Mouse (Mus musculus) CH12.LX (cell line): ENCODE data around the gene Daxx. TPM values are rescaled to one million over a fixed set of nuclear protein-coding genes. Genes with fewer than 3 reads are reported as not detected.

ENCODE experiments used
- DNase-seq: peaks from one replicate; pipeline ENCODE4 v3.0.0-alpha.2; 2013; ENCODE audit errors: extremely low read depth
- H3K27ac ChIP-seq: 2 replicates; pipeline ENCODE4 v1.5.1; 2012; ENCODE audit warnings: low read depth, mild to moderate bottlenecking, control low read depth, moderate library complexity; ENCODE audit not compliant: insufficient read depth
- H3K27me3 ChIP-seq: replicated peaks from 2 replicates; pipeline ENCODE3; 2012; ENCODE audit warnings: inconsistent platforms
- H3K36me3 ChIP-seq, 2 experiments: replicated peaks in 1 of 2; 2 replicates each; pipeline versions ENCODE3 to v1.6.1; 2012; ENCODE audit warnings: inconsistent platforms in 1 of 2, low read length in 1 of 2, mild to moderate bottlenecking in 1 of 2, mixed read lengths in 1 of 2, moderate library complexity in 1 of 2; ENCODE audit not compliant: control insufficient read depth in 1 of 2, insufficient read depth in 1 of 2
- H3K4me1 ChIP-seq, 2 experiments: 2 replicates each; pipeline ENCODE4 v1.6.1; 2012; ENCODE audit warnings: inconsistent platforms in 1 of 2, moderate library complexity in 1 of 2; ENCODE audit not compliant: insufficient read depth in 2 of 2, control insufficient read depth in 1 of 2
- H3K4me2 ChIP-seq: 2 replicates; pipeline ENCODE4 v1.6.1; 2012; ENCODE audit warnings: low read depth, mild to moderate bottlenecking, control low read depth; ENCODE audit not compliant: poor library complexity, insufficient read depth, severe bottlenecking
- H3K4me3 ChIP-seq, 3 experiments: fragments of 150-350 bp in 1 of 3; sonication (generic) in 1 of 3; replicated peaks in 1 of 3; 2 replicates each; pipeline versions ENCODE3 to v1.5.1; 2011 to 2012; ENCODE audit warnings: low read depth in 2 of 3, low read length in 2 of 3, mild to moderate bottlenecking in 2 of 3, moderate library complexity in 2 of 3, control low read depth in 1 of 3, improper control_type of control experiment in 1 of 3, inconsistent platforms in 1 of 3, mixed read lengths in 1 of 3; ENCODE audit not compliant: poor library complexity in 1 of 3
- H3K79me2 ChIP-seq: replicated peaks from 2 replicates; pipeline ENCODE4 v1.6.1; 2012; ENCODE audit warnings: mild to moderate bottlenecking, moderate library complexity; ENCODE audit not compliant: control insufficient read depth, poor library complexity, insufficient read depth, severe bottlenecking; ENCODE audit errors: extremely low read depth
- H3K9ac ChIP-seq: 2 replicates; pipeline ENCODE4 v1.6.1; 2012; ENCODE audit warnings: low read depth, mild to moderate bottlenecking, control low read depth, moderate library complexity; ENCODE audit not compliant: insufficient read depth
- H3K9me3 ChIP-seq: replicated peaks from 2 replicates; pipeline ENCODE3; 2012; ENCODE audit warnings: low read length, inconsistent platforms, mixed read lengths
- CHD2 ChIP-seq: IDR thresholded peaks from 2 replicates; pipeline ENCODE4 v1.6.1; 2011; ENCODE audit warnings: low read length, improper control_type of control experiment
- CTCF ChIP-seq, 2 experiments: IDR thresholded peaks in 1 of 2; conservative IDR thresholded peaks in 1 of 2; 2 replicates each; pipeline ENCODE4 v1.5.1; 2011 to 2012; ENCODE audit warnings: low read depth in 2 of 2, low read length in 2 of 2, improper control_type of control experiment in 1 of 2, inconsistent platforms in 1 of 2, mild to moderate bottlenecking in 1 of 2, moderate library complexity in 1 of 2
- E2F4 ChIP-seq: IDR thresholded peaks from 2 replicates; pipeline ENCODE4 v1.6.1; 2011; ENCODE audit warnings: low read depth, low read length, improper control_type of control experiment; ENCODE audit not compliant: insufficient replicate concordance
- EP300 ChIP-seq: IDR thresholded peaks from 2 replicates; pipeline ENCODE4 v1.6.1; 2011; ENCODE audit warnings: low read length, improper control_type of control experiment
- ETS1 ChIP-seq: conservative IDR thresholded peaks from 2 replicates; pipeline ENCODE4 v1.6.1; 2012; ENCODE audit warnings: low read depth, mild to moderate bottlenecking, inconsistent platforms, low read length, improper control_type of control experiment, moderate library complexity
- GABPA ChIP-seq: IDR thresholded peaks from 2 replicates; pipeline ENCODE4 v1.6.1; 2012; ENCODE audit warnings: low read depth, low read length, improper control_type of control experiment, inconsistent platforms; ENCODE audit not compliant: insufficient replicate concordance
- HCFC1 ChIP-seq: IDR thresholded peaks from 2 replicates; pipeline ENCODE4 v1.6.1; 2012; ENCODE audit warnings: low read depth, mild to moderate bottlenecking, inconsistent platforms, low read length, improper control_type of control experiment
- JUN ChIP-seq: IDR thresholded peaks from 2 replicates; pipeline ENCODE4 v1.6.1; 2011; ENCODE audit warnings: low read depth, mild to moderate bottlenecking, low read length, improper control_type of control experiment, moderate library complexity; ENCODE audit not compliant: insufficient read depth
- JUND ChIP-seq: conservative IDR thresholded peaks from 2 replicates; pipeline ENCODE4 v1.6.1; 2011; ENCODE audit warnings: low read depth, low read length, improper control_type of control experiment
- KAT2A ChIP-seq: IDR thresholded peaks from 2 replicates; pipeline ENCODE4 v1.6.1; 2012; ENCODE audit warnings: low read length, improper control_type of control experiment, inconsistent platforms; ENCODE audit not compliant: insufficient replicate concordance
- MAX ChIP-seq: IDR thresholded peaks from 2 replicates; pipeline ENCODE4 v1.6.1; 2011; ENCODE audit warnings: low read length, improper control_type of control experiment
- MAZ ChIP-seq: IDR thresholded peaks from 2 replicates; pipeline ENCODE4 v1.6.1; 2012; ENCODE audit warnings: low read depth, mild to moderate bottlenecking, inconsistent platforms, low read length, improper control_type of control experiment, moderate library complexity
- NELFE ChIP-seq: IDR thresholded peaks from 2 replicates; pipeline ENCODE4 v1.6.1; 2011; ENCODE audit warnings: low read depth, low read length, improper control_type of control experiment
- RAD21 ChIP-seq: IDR thresholded peaks from 2 replicates; pipeline ENCODE4 v1.6.1; 2011; ENCODE audit warnings: low read depth, mild to moderate bottlenecking, low read length, improper control_type of control experiment, moderate library complexity
- SIN3A ChIP-seq: IDR thresholded peaks from 2 replicates; pipeline ENCODE4 v1.6.1; 2012; ENCODE audit warnings: low read length, improper control_type of control experiment, inconsistent platforms
- TBP ChIP-seq: conservative IDR thresholded peaks from 2 replicates; pipeline ENCODE4 v1.6.1; 2011; ENCODE audit warnings: low read depth, low read length, improper control_type of control experiment
- TCF12 ChIP-seq: IDR thresholded peaks from 2 replicates; pipeline ENCODE4 v1.6.1; 2014; ENCODE audit warnings: low read depth, mild to moderate bottlenecking, inconsistent platforms, low read length, improper control_type of control experiment
- USF1 ChIP-seq: IDR thresholded peaks from 2 replicates; pipeline ENCODE4 v1.6.1; 2014; ENCODE audit warnings: low read depth, mild to moderate bottlenecking, inconsistent platforms, low read length, improper control_type of control experiment
- USF2 ChIP-seq: conservative IDR thresholded peaks from 2 replicates; pipeline ENCODE4 v1.6.1; 2011; ENCODE audit warnings: low read depth, low read length, improper control_type of control experiment
- ZC3H11A ChIP-seq: IDR thresholded peaks from 2 replicates; pipeline ENCODE4 v1.6.1; 2012; ENCODE audit warnings: low read depth, mild to moderate bottlenecking, inconsistent platforms, low read length, improper control_type of control experiment
- ZNF384 ChIP-seq: IDR thresholded peaks from 2 replicates; pipeline ENCODE4 v1.6.1; 2012; ENCODE audit warnings: low read depth, low read length, improper control_type of control experiment, inconsistent platforms
- dilution Hi-C: fragments of 300-500 bp; cut with MboI; formaldehyde crosslinking; loops from 2 replicates; pipeline ENCODE4 v1.14.3; 2020; ENCODE audit warnings: low sequenced_read_pairs; ENCODE audit not compliant: extremely low pct_unique_long_range_greater_than_20kb, extremely low pct_ligation_motif_present
- in situ Hi-C: fragments of 300-500 bp; cut with MboI; formaldehyde crosslinking; loops from 3 replicates; pipeline ENCODE4 v1.14.3; 2019; ENCODE audit warnings: low sequenced_read_pairs, low pct_ligation_motif_present, low pct_unique_long_range_greater_than_20kb, mixed read lengths
- polyA plus RNA-seq: library from polyadenylated mRNA; unstranded; fragments of >175 nt; gene quantifications from 2 replicates; pipeline ENCODE4 v1.2.1, GENCODE M21; 2012; ENCODE audit warnings: low read depth; ENCODE audit not compliant: insufficient read length
- total RNA-seq, 2 experiments: library from RNA; depleted of rRNA; stranded (reverse); fragments of 300-350 nt in 1 of 2; fragments of >200 nt in 1 of 2; gene quantifications; 2 replicates each; pipeline ENCODE4 v1.2.3; 2012 to 2014

Gene Daxx
- total and polyA plus RNA-seq, 3 experiments = 32.3 to 53.0 (median 33.8) TPM

- no peak for DNase-seq
- Histone ChIP-seq H3K4me3 (no peak overlapping the region), H3K4me1 (peaks cover 4 to 23% of the 10 kb centered on the region in 2 experiments; a peak in 2 of 4 replicates), H3K79me2 (peaks cover 7% of the 10 kb centered on the region), H3K27ac (no peak overlapping the region), H3K9me3 (no peaks in the 10 kb centered on the region), H3K36me3 (peaks cover 76 to 91% of the 10 kb centered on the region in 2 experiments), H3K9ac (no peak overlapping the region), H3K4me2 (no peak overlapping the region), H3K27me3 (no peaks in the 10 kb centered on the region)
- TF ChIP-seq ETS1 (no peak), RAD21 (no peak), NELFE (no peak), JUN (no peak), ZC3H11A (no peak), HCFC1 (no peak), CTCF (conservative IDR thresholded peaks at IDR 0.05 in 1 of 2, IDR thresholded peaks at IDR 0.05 in 1 of 2; ENCODE audit: low read depth in 2 of 2, low read length in 2 of 2) (no peak), CHD2 (no peak)
- in situ Hi-C loops (no loop called here), dilution Hi-C loops (no loop called here)
Observed at GRCm38 (mm10) chr17:33948905-33949537, 39.8 kb downstream of the Daxx start.

DNA sequence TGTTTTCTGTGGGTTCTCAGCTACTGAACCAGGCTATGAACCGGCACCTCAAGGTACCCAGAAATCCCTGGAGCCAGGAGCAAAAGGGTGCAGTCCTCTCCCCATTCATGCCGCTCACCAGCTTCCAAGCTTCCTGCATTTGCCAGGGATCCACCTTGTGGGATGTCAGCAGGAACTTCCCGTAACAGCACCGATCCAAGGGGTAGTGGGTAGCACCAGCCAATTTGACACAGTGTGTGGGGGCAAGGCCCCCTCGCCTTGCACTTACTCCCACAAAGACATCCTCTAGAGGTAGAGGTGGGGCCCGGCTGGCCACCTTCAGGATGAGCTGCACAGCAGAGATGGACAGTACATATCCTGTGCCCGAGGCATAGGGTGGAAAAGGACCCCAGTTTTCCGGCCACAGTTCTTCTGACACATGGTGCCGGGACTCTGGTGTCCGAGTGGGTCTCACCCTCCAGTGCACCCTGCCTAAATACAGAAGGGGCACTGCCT lies 41.0 kb downstream of the Daxx start:
- DNase-seq = no peak
- Histone ChIP-seq H3K4me3 (no peak overlapping the region), H3K27me3 (no peaks in the 10 kb centered on the region), H3K79me2 (peaks cover 19% of the 10 kb centered on the region), H3K4me2 (no peak overlapping the region), H3K36me3 (peaks cover 69 to 89% of the 10 kb centered on the region in 2 experiments), H3K27ac (0 out of 2 replicates have a peak overlapping the region, but pooled peaks have one; percentile 83), H3K9ac (no peak overlapping the region), H3K9me3 (no peaks in the 10 kb centered on the region), H3K4me1 (peaks cover 4 to 23% of the 10 kb centered on the region in 2 experiments; a peak in 2 of 4 replicates)
- in situ Hi-C loops = no loop called here
- TF ChIP-seq EP300 (no peak), CHD2 (peak; percentile 48; the same call in 1 of the 2 replicates)
- dilution Hi-C loops = no loop called here

DNA sequence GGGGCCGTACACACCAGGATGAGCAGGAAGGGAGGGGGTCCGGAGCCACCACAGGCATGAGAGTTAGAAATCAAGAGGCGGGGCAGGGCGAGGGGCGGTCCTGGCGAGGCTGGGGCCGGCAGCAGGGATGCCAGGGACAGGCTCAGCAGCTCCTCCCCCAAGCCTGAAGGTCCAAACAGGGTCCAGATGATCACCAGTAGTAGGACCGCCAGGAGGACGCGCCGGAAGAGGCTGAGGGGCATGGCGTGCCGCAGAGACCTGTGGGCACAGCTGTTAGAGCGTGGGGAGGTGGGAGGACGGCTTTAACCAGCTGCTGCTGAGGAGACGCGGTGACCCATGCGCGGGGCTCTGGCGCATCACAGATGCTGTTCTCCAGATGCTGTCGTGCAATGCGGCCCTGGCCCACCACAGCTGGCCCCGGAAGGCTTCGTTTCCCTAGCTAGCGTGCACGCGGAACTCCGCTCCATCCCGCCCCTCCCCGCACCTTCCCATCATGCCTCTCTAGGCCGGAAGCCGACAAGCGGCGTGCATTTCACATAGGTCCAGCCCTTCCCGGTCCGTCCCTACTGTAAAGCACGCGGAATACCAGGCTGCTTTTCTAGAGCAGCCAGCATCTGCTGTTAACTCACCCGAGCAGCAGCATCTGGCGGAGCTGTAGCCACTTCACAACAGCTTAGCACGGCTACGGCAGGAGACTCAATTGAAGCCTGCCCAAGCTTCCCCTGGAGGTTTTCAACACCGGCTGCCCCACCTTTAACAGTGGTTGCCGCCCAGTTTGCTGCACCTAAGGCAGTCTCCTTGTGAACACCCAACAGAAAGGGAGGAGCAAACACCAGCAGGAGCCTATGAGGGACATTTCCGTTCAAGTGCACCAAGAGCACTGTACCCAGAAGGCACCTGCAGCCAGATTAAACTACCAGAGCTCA lies 42.1 kb downstream of the Daxx start, which contains the start of gene B3galt4:
Gene B3galt4, minus strand, starts transcription at position 468 of the 926 bp plus-strand sequence.
- no peaks in the 10 kb centered on the region for H3K9me3 ChIP-seq
- in situ Hi-C loops = no loop called here
- peaks cover 4 to 23% of the 10 kb centered on the region in 2 experiments; a peak in 2 of 4 replicates for H3K4me1 ChIP-seq
- TF ChIP-seq USF1 = no peak
- TF ChIP-seq ZC3H11A = no peak
- TF ChIP-seq JUND = no peak
- peak; percentile 78; the same call in 1 of the 2 replicates for TF ChIP-seq MAX
- TF ChIP-seq KAT2A = 0 out of 2 replicates have a peak, but pooled peaks have one; percentile 31
- TF ChIP-seq MAZ = 0 out of 2 replicates have a peak, but pooled peaks have one; percentile 54
- no peak for TF ChIP-seq ZNF384
- TF ChIP-seq USF2 = no peak
- TF ChIP-seq TCF12 = 0 out of 2 replicates have a peak, but pooled peaks have one; percentile 20
- TF ChIP-seq SIN3A = peak; percentile 40
- no peak for TF ChIP-seq JUN
- no peak for TF ChIP-seq TBP
- no peak for TF ChIP-seq GABPA
- 0 out of 2 replicates have a peak, but pooled peaks have one; percentile 79 for TF ChIP-seq CHD2
- no peak for TF ChIP-seq E2F4
- peak; percentile 70 for TF ChIP-seq HCFC1

More for the DNA sequence above, 42.1 kb downstream of the Daxx start, which contains the start of gene B3galt4:
- peak within 1 kb of the TSS; percentile 83 for H3K27ac ChIP-seq
- peak within 1 kb of the TSS; percentile 59 for H3K4me2 ChIP-seq
- H3K9ac ChIP-seq = no peak within 1 kb of the TSS
- H3K27me3 ChIP-seq = no peaks in the 10 kb centered on the region
- H3K79me2 ChIP-seq = peaks cover 23% of the 10 kb centered on the region
- H3K4me3 ChIP-seq = peak within 1 kb of the TSS; percentile 3 to 53 (median 16)
- DNase-seq = peak; percentile 83
- dilution Hi-C loops = no loop called here
- H3K36me3 ChIP-seq = peaks cover 64 to 80% of the 10 kb centered on the region in 2 experiments
